Mouse (Mus musculus): ENCODE data around the gene Fnd3c2.
"Not testable (repeated sequence)": the region's sequence is repeated elsewhere in the genome, so short reads cannot be mapped to it uniquely, and the experiment has no call there.

Gene Fnd3c2

GRCm38 (mm10) chrX:106255276-106255675 lies at the start of gene Fnd3c2:
Fnd3c2 (minus strand) TSS chrX:106255376.
- no peak for DNase-seq

GRCm38 (mm10) chrX:106284441-106284840 lies 29.3 kb upstream of the Fnd3c2 start:
- DNase-seq = no peak

DNA sequence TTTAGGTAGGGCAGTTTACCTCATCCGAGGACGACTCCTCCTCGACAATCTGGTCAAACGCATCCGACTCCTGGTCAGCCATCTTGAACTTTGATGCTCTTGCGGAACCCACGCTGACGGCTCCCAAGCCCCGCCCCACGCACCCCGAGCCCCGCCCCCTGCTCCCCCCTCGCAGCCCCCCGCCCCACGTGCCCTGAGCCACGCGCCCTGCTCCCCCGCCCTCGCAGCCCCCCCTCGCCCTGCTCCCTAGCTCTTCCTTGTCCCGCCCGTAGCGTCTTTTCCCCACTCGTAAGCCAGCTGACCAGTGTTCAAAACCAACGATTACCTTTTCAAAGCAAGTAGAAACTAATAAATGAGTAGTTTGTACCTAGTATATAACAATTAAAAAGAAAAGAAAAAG lies 34.1 kb downstream of the Fnd3c2 start, which contains the start of gene Taf9b:
TSS of gene Taf9b (minus strand) at position 101 of the 400 bp plus-strand sequence.
- DNase-seq = no peak

DNA sequence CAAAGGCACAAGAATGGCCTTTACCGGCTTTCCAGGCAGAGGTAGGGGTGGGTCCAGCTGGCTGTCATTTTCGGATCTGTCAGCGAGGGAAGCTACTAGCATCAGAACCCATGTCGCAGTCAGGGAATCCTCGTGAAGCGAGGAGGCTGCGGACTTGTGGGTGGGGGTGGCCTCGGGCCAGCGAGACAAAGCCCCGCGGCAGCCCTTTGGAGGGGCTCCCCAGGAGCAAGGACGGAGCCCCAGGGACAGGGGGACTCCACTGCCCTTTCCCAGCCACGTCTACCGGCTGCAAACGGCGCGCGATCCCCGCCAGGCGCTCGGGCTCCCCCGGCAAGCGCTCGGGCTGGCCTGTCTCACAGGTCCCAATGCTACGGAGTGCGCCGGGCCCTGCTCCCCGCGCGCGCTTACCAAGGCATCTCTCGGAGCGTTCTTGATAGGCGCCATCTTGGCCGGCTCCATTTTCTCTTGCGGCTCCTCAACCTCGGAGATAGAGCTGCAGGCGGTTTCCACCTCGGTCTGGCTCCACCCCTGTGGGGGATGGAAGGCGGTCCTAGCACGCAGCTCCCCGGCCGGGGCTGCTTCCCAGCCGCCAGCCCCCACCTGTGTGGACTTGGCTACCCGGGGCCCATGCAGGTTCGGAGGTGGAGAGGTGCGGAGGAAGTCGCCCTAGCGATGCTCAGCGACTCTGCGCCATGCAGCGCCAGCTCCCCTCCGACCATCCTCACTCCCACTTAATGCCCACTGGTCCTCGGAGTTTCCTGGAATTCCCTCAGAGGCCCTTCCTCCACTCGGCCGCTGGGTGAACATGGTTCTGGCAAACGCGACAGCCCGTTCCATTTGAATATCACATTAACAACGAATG lies 35.8 kb downstream of the Fnd3c2 start:
- peak; percentile 89 for DNase-seq

- no peak for DNase-seq
Observed at GRCm38 (mm10) chrX:106209100-106209499, 46.1 kb downstream of the Fnd3c2 start.

DNA sequence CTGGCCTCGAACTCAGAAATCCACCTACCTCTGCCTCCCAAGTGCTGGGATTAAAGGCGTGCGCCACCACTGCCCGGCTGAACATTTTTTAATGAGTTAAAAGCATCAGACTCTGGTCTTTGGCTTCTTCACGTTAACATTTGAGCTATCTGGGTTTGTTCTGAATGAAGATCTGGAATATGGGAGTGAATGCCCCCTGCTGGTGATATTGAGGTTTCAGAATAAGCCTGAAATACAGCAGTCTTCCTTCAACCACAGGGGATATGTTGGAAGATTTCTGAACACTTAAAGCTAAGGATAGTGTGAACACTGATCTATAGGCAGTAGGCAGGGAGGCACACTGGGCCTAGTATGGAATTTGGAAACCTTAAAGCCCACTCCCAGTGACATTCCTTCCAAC lies 56.3 kb downstream of the Fnd3c2 start:
- peak; percentile 12 for DNase-seq

DNA sequence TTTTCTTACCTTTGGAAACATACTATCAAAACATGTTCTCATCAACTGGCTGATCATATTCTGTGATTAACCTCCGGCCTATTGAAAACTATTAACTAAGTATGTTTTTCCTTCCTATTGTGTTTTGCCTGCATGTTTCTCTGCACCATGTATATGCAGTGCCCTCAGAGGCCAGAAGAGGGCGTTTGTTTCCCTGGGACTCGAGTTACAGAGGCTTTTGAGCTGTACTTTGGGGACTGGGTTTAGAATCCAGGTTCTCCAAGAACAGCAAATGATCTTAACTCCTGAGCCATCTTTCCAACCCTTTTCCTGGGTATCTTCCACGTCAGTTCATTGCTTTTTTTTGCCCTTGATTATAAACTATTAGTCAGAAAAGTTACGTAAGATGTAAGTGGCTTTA lies 57.9 kb downstream of the Fnd3c2 start:
- peak; percentile 15 for DNase-seq

GRCm38 (mm10) chrX:106194361-106194760 lies 60.8 kb downstream of the Fnd3c2 start:
- not testable (repeated sequence) for DNase-seq

GRCm38 (mm10) chrX:106190091-106190490 lies 65.1 kb downstream of the Fnd3c2 start:
- no peak for DNase-seq

GRCm38 (mm10) chrX:106189356-106189755 lies 65.8 kb downstream of the Fnd3c2 start:
- DNase-seq = no peak

GRCm38 (mm10) chrX:106187737-106188136 lies 67.4 kb downstream of the Fnd3c2 start:
- peak; percentile 2 for DNase-seq

DNA sequence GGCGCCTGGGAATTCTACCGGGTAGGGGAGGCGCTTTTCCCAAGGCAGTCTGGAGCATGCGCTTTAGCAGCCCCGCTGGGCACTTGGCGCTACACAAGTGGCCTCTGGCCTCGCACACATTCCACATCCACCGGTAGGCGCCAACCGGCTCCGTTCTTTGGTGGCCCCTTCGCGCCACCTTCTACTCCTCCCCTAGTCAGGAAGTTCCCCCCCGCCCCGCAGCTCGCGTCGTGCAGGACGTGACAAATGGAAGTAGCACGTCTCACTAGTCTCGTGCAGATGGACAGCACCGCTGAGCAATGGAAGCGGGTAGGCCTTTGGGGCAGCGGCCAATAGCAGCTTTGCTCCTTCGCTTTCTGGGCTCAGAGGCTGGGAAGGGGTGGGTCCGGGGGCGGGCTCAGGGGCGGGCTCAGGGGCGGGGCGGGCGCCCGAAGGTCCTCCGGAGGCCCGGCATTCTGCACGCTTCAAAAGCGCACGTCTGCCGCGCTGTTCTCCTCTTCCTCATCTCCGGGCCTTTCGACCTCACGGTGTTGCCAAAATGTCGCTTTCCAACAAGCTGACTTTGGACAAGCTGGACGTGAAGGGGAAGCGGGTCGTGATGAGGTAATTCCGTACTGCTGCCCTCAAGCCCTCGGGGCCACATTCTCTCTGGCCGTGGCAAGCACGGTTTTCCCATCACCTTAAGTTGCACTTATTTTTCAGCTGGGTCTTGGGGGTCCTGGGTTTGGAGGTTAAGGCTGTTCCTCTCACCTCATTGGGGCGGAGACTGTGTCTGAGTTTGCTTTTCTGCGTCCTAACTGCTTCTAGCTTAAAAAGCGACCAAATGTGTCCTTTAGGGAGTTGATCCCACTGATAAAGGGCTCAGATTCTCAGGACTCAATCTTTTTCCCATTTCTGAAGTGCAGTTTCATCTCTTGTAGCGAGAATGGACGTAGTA lies 68.2 kb downstream of the Fnd3c2 start, which contains the start of gene Pgk1:
TSS of gene Pgk1 (plus strand) at position 388 of the 937 bp plus-strand sequence.
- DNase-seq = peak; percentile 98

- DNase-seq = peak; percentile 61
Observed at GRCm38 (mm10) chrX:106185706-106186105, 69.5 kb downstream of the Fnd3c2 start.

Data from retina, postnatal 1 day (tissue).